Mouse (Mus musculus) hindbrain, embryonic 12.5 days (tissue): Measurements from ENCODE around the gene Rrm1. TPM values are rescaled to one million over a fixed set of nuclear protein-coding genes. Genes with fewer than 3 reads are reported as not detected.
A peak's percentile ranks its signal among the peaks of the same experiment; 100 is the strongest.
"Not testable (repeated sequence)": the region's sequence is repeated elsewhere in the genome, so short reads cannot be mapped to it uniquely, and the experiment has no call there.

Source experiments
- ATAC-seq: fragments of 200-750 bp; cut with Nextera tagmentation; 2 replicates; pipeline ENCODE4 v1.8.0; 2017; ENCODE audit warnings: moderate TSS enrichment; ENCODE audit not compliant: low FRiP score
- H3K27ac ChIP-seq: fragments of 300-500 bp; sonication (generic); 2 replicates; pipeline ENCODE4 v1.5.1; 2016; ENCODE audit warnings: mild to moderate bottlenecking
- H3K27me3 ChIP-seq: fragments of 300-500 bp; sonication (generic); 2 replicates; pipeline ENCODE4 v1.6.1; 2016; ENCODE audit warnings: mild to moderate bottlenecking
- H3K36me3 ChIP-seq: fragments of 300-500 bp; sonication (generic); 2 replicates; pipeline ENCODE4 v1.6.1; 2016; ENCODE audit warnings: mild to moderate bottlenecking
- H3K4me1 ChIP-seq: fragments of 300-500 bp; sonication (generic); 2 replicates; pipeline ENCODE4 v1.6.1; 2016
- H3K4me2 ChIP-seq: fragments of 300-500 bp; sonication (generic); replicated peaks from 2 replicates; pipeline ENCODE4 v1.6.1; 2016; ENCODE audit warnings: mild to moderate bottlenecking
- H3K4me3 ChIP-seq: fragments of 300-500 bp; sonication (generic); 2 replicates; pipeline ENCODE4 v1.5.1; 2016; ENCODE audit warnings: mild to moderate bottlenecking
- H3K9ac ChIP-seq: fragments of 300-500 bp; sonication (generic); 2 replicates; pipeline ENCODE4 v1.6.1; 2016; ENCODE audit warnings: mild to moderate bottlenecking, moderate library complexity
- H3K9me3 ChIP-seq: fragments of 300-500 bp; sonication (generic); replicated peaks from 2 replicates; pipeline ENCODE4 v1.6.1; 2016; ENCODE audit warnings: mild to moderate bottlenecking
- WGBS: fragments of 180-500 bp; shearing (Covaris S2); methylation state at CpG from one replicate; pipeline ENCODE4 v1.1.7; 2016; 5-methylcytosine and 5-hydroxymethylcytosine counted together
- polyA plus RNA-seq: library from polyadenylated mRNA; unstranded; fragments of >200 nt; fragmentation: Nextera tagmentation; extraction: Ambion mirVana; gene quantifications from 2 replicates; pipeline ENCODE4 v1.2.1, GENCODE M21; 2016

Gene Rrm1
- 114 and 116 TPM in 2 replicates for polyA plus RNA-seq

GRCm38 (mm10) chr7:102441657-102442391 lies at the start of gene Rrm1:
Gene Rrm1, plus strand, starts transcription at chr7:102441695.
- Histone ChIP-seq H3K4me3 (peak within 1 kb of the TSS; percentile 87), H3K36me3 (peaks cover 12% of the 10 kb centered on the region), H3K27me3 (peaks cover 3% of the 10 kb centered on the region; the same call in 1 of the 2 replicates), H3K4me2 (peak within 1 kb of the TSS; percentile 78), H3K27ac (peak within 1 kb of the TSS; percentile 81), H3K9ac (peak within 1 kb of the TSS; percentile 85), H3K4me1 (peaks cover 16% of the 10 kb centered on the region), H3K9me3 (no peaks in the 10 kb centered on the region)
- under 1% methylated on average over 52 of the region's 56 CpGs for WGBS
- ATAC-seq = peak; percentile 99

DNA sequence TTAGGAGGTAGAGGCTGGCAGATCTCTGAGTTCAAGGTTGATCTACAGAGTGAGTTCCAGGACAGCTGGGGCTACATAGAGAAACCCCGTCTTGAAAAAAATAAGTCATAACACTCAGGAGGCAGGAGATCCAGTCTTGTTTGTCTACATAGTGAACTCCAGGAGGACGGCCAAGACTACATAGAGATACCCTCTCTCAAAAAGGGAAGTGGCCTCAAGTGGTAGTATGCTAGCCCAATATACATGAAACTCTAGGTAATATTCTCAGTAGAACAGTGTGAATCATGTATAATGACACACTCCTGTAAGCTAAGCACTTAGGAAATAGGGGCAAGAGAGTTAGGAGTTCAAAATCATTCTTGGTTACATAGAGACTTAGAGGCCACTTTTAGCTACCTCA lies 47.6 kb upstream of the Rrm1 start:
- no peak overlapping the region for H3K4me3 ChIP-seq
- H3K36me3 ChIP-seq = no peaks in the 10 kb centered on the region
- H3K27ac ChIP-seq = no peak overlapping the region
- no peak for ATAC-seq
- WGBS = 97% methylated on average over 2 of the region's 2 CpGs
- H3K9ac ChIP-seq = no peak overlapping the region
- H3K4me1 ChIP-seq = no peaks in the 10 kb centered on the region
- H3K4me2 ChIP-seq = no peak overlapping the region
- no peaks in the 10 kb centered on the region for H3K9me3 ChIP-seq
- H3K27me3 ChIP-seq = no peaks in the 10 kb centered on the region

DNA sequence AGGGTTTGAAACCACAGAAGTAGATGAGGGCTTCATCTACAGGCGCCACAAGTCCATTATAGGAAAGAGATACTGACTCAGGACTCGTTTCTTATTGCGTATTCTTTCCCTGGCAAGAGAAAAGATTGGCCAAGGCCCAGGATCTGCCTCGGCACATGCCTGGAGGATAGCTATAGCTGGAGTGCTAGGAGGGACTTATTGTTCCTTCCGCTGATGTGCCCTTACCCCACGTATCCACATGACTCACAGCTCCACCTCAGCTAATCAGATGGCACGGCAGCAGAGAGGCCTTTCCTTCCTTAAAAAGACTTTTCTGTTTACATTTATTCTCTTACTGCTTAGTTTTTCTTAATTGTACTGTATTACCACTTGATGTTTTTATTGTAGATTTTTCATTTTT lies 45.6 kb upstream of the Rrm1 start:
- Histone ChIP-seq H3K27me3 (no peaks in the 10 kb centered on the region), H3K9ac (no peak overlapping the region), H3K4me3 (no peak overlapping the region), H3K36me3 (no peaks in the 10 kb centered on the region), H3K4me1 (no peaks in the 10 kb centered on the region), H3K27ac (no peak overlapping the region), H3K9me3 (no peaks in the 10 kb centered on the region), H3K4me2 (no peak overlapping the region)
- WGBS = 86% methylated on average over 7 of the region's 7 CpGs
- ATAC-seq = no peak

- no peaks in the 10 kb centered on the region for H3K9me3 ChIP-seq
- WGBS = 89% methylated on average over 3 of the region's 3 CpGs
- no peak overlapping the region for H3K9ac ChIP-seq
These were observed 45.2 kb upstream of the Rrm1 start for GRCm38 (mm10) chr7:102396331-102396730.

GRCm38 (mm10) chr7:102399180-102399731 lies 42.2 kb upstream of the Rrm1 start:
- Histone ChIP-seq H3K4me1 (no peaks in the 10 kb centered on the region), H3K9me3 (no peaks in the 10 kb centered on the region), H3K27me3 (no peaks in the 10 kb centered on the region), H3K36me3 (no peaks in the 10 kb centered on the region), H3K4me2 (no peak overlapping the region), H3K27ac (no peak overlapping the region), H3K4me3 (no peak overlapping the region), H3K9ac (no peak overlapping the region)
- ATAC-seq = no peak
- WGBS = 32% methylated on average over 3 of the region's 3 CpGs

More at GRCm38 (mm10) chr7:102396331-102396730, 45.2 kb upstream of the Rrm1 start:
- no peaks in the 10 kb centered on the region for H3K36me3 ChIP-seq
- no peak overlapping the region for H3K4me2 ChIP-seq
- no peak for ATAC-seq
- no peaks in the 10 kb centered on the region for H3K4me1 ChIP-seq
- H3K27me3 ChIP-seq = no peaks in the 10 kb centered on the region
- H3K4me3 ChIP-seq = no peak overlapping the region
- H3K27ac ChIP-seq = no peak overlapping the region

GRCm38 (mm10) chr7:102404118-102404517 lies 37.4 kb upstream of the Rrm1 start:
- no peaks in the 10 kb centered on the region for H3K9me3 ChIP-seq
- no peak overlapping the region for H3K9ac ChIP-seq
- H3K27me3 ChIP-seq = no peaks in the 10 kb centered on the region
- H3K36me3 ChIP-seq = no peaks in the 10 kb centered on the region
- H3K4me2 ChIP-seq = no peak overlapping the region
- no peak overlapping the region for H3K27ac ChIP-seq
- no peak for ATAC-seq
- H3K4me3 ChIP-seq = no peak overlapping the region
- 95% methylated on average over 2 of the region's 2 CpGs for WGBS
- no peaks in the 10 kb centered on the region for H3K4me1 ChIP-seq

- H3K36me3 ChIP-seq = no peaks in the 10 kb centered on the region
- H3K9ac ChIP-seq = no peak overlapping the region
- no peak overlapping the region for H3K4me2 ChIP-seq
- no peaks in the 10 kb centered on the region for H3K9me3 ChIP-seq
- no peak overlapping the region for H3K4me3 ChIP-seq
- ATAC-seq = no peak
- no peak overlapping the region for H3K27ac ChIP-seq
- no peaks in the 10 kb centered on the region for H3K27me3 ChIP-seq
- no peaks in the 10 kb centered on the region for H3K4me1 ChIP-seq
These were observed 34.1 kb upstream of the Rrm1 start for GRCm38 (mm10) chr7:102407440-102407839.

DNA sequence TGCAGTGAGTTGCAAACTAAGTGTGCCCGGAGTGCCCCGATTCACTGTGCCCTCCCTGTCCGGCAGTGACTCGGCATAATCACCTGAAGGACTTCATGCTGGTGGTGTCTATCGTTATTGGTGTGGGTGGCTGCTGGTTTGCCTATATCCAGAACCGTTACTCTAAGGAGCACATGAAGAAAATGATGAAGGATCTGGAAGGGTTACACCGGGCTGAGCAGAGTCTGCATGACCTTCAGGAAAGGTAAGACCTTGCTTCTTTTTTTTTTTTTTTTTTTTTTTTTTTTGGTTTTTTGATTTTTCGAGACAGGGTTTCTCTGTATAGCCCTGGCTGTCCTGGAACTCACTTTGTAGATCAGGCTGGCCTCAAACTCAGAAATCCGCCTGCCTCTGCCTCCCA lies 26.2 kb upstream of the Rrm1 start:
- not testable (repeated sequence) for H3K4me3 ChIP-seq, H3K4me2 ChIP-seq, H3K9me3 ChIP-seq, H3K4me1 ChIP-seq, H3K27me3 ChIP-seq, H3K9ac ChIP-seq, H3K36me3 ChIP-seq, ATAC-seq, H3K27ac ChIP-seq
- 95% methylated on average over 9 of the region's 9 CpGs for WGBS

DNA sequence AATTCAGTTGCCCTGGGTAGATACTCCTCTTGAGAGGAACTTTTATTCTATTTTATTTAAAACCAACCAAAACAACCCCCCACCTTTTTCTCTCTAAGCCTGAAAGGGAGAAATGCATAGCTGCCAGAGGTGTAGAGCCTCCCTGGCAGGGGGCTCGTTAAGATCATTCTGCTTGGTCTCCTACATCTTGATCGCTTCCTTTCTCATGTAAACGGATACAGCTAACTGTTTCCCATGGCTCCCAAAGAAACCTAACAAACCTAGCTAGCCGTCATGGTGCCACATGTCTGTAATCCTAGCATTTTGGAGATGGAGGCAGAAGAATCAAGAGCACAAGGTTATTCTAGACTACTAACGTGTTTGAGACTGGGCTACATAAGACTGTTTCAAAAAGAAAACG lies 25.7 kb upstream of the Rrm1 start:
- H3K4me1 ChIP-seq = no peaks in the 10 kb centered on the region
- WGBS = 45% methylated on average over 6 of the region's 6 CpGs
- H3K36me3 ChIP-seq = no peaks in the 10 kb centered on the region

DNA sequence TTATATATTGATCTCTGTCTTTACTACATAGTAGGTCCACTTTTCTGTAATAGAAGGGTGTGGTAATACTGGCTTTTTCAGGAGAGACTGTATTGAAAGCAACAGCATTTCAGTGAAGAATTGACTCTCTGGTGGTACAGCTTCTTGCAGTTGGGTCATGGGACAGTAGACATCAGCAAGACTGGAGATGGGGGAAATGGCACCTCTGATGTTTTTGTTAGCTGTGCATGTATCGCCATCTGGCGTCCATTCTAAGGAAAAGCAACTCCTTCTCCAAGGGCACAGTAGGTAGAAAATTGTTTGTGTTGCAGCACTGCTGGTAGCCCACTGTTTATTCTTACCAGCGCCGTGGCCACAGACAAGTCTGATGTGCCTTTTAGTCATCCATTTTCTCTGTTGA lies 24.1 kb upstream of the Rrm1 start:
- 5% methylated on average over 4 of the region's 4 CpGs for WGBS
- peak; percentile 67 for ATAC-seq
- Histone ChIP-seq H3K4me1 (no peaks in the 10 kb centered on the region), H3K27ac (no peak overlapping the region), H3K27me3 (no peaks in the 10 kb centered on the region), H3K9ac (no peak overlapping the region), H3K9me3 (no peaks in the 10 kb centered on the region), H3K36me3 (no peaks in the 10 kb centered on the region), H3K4me3 (no peak overlapping the region), H3K4me2 (no peak overlapping the region)

More for the DNA sequence above, 25.7 kb upstream of the Rrm1 start:
- no peak for ATAC-seq
- no peak overlapping the region for H3K27ac ChIP-seq
- no peaks in the 10 kb centered on the region for H3K27me3 ChIP-seq
- no peaks in the 10 kb centered on the region for H3K9me3 ChIP-seq
- no peak overlapping the region for H3K9ac ChIP-seq
- no peak overlapping the region for H3K4me2 ChIP-seq
- H3K4me3 ChIP-seq = no peak overlapping the region

- H3K4me1 ChIP-seq = peaks cover 3% of the 10 kb centered on the region; the same call in 1 of the 2 replicates
- no peaks in the 10 kb centered on the region for H3K27me3 ChIP-seq
- H3K9ac ChIP-seq = no peak overlapping the region
- no peaks in the 10 kb centered on the region for H3K9me3 ChIP-seq
- H3K27ac ChIP-seq = no peak overlapping the region
- WGBS = 91% methylated on average over 2 of the region's 2 CpGs
- H3K4me3 ChIP-seq = no peak overlapping the region
- H3K36me3 ChIP-seq = no peaks in the 10 kb centered on the region
- ATAC-seq = no peak
- no peak overlapping the region for H3K4me2 ChIP-seq
These were observed 19.5 kb upstream of the Rrm1 start for GRCm38 (mm10) chr7:102422036-102422435.

DNA sequence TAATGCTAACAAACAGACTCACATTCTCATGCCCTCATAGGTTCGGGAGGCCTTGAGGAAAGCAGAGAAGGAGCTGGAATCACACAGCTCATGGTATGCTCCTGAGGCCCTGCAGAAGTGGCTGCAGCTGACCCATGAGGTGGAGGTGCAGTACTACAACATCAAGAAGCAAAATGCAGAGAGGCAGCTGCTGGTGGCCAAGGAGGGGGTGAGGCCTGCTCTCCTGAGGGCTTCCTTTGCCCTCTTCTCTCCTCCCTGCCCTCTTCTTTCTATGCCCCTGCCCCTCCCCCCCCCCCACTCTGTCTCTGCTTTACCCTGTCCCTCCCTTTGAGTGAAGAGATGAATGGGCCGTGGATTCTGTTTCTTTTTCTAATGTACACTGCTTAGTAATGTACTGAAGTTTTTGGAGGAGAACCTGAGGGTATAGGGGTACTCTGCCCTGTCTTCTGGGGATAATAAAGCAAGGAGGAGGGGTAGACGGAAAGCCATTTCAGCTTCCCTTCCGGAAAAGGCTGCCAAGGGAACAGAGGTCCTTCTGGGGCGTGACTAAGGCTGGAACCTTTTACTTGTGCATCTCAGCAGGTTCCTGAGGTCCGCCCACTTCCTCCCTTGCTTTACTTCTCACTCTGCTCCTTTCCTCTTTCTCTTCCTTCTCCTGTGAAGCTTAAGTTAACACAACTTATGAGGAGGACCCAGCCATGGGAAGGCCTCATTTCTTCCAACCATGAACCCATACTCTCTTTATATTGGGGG lies 15.4 kb upstream of the Rrm1 start:
- H3K27me3 ChIP-seq = no peaks in the 10 kb centered on the region
- H3K9me3 ChIP-seq = no peaks in the 10 kb centered on the region
- WGBS = 55% methylated on average over 6 of the region's 6 CpGs
- no peak overlapping the region for H3K4me3 ChIP-seq
- H3K9ac ChIP-seq = no peak overlapping the region
- no peak overlapping the region for H3K27ac ChIP-seq
- H3K36me3 ChIP-seq = no peaks in the 10 kb centered on the region
- no peak for ATAC-seq
- no peak overlapping the region for H3K4me2 ChIP-seq
- peaks cover 3% of the 10 kb centered on the region; the same call in 1 of the 2 replicates for H3K4me1 ChIP-seq
